Mouse (Mus musculus): ENCODE measurements around the gene Pdlim3.
A peak's percentile ranks its signal among the peaks of the same experiment; 100 is the strongest.
"Not testable (repeated sequence)": the region's sequence is repeated elsewhere in the genome, so short reads cannot be mapped to it uniquely, and the experiment has no call there.

Gene Pdlim3

GRCm38 (mm10) chr8:45885202-45885685 lies at the start of gene Pdlim3:
Pdlim3 (plus strand) TSS chr8:45885461.
- DNase-seq, result peak; percentile 78

GRCm38 (mm10) chr8:45843306-45843705 lies 42.0 kb upstream of the Pdlim3 start:
- no peak for DNase-seq

GRCm38 (mm10) chr8:45844097-45844885 lies 41.0 kb upstream of the Pdlim3 start:
- DNase-seq, result no peak

GRCm38 (mm10) chr8:45844911-45845481 lies 40.3 kb upstream of the Pdlim3 start:
- no peak for DNase-seq

GRCm38 (mm10) chr8:45845906-45846305 lies 39.4 kb upstream of the Pdlim3 start:
- DNase-seq, result no peak

GRCm38 (mm10) chr8:45855118-45855517 lies 30.1 kb upstream of the Pdlim3 start:
- DNase-seq, result no peak

GRCm38 (mm10) chr8:45857734-45858133 lies 27.5 kb upstream of the Pdlim3 start:
- DNase-seq, result no peak

- DNase-seq, result peak; percentile 61
Measured at GRCm38 (mm10) chr8:45858391-45858790, 26.9 kb upstream of the Pdlim3 start.

- DNase-seq, result not testable (repeated sequence)
Measured at GRCm38 (mm10) chr8:45871587-45871986, 13.7 kb upstream of the Pdlim3 start.

GRCm38 (mm10) chr8:45872077-45872476 lies 13.2 kb upstream of the Pdlim3 start:
- DNase-seq, result peak; percentile 65

GRCm38 (mm10) chr8:45874945-45875626 lies 10.2 kb upstream of the Pdlim3 start:
- peak; percentile 94 for DNase-seq

- DNase-seq, result no peak
Measured at GRCm38 (mm10) chr8:45876397-45876796, 8.9 kb upstream of the Pdlim3 start.

GRCm38 (mm10) chr8:45877680-45878079 lies 7.6 kb upstream of the Pdlim3 start:
- no peak for DNase-seq

GRCm38 (mm10) chr8:45880457-45880856 lies 4.8 kb upstream of the Pdlim3 start:
- no peak for DNase-seq

GRCm38 (mm10) chr8:45881726-45882125 lies 3.5 kb upstream of the Pdlim3 start:
- DNase-seq, result no peak

- no peak for DNase-seq
Measured at GRCm38 (mm10) chr8:45883793-45884192, 1.5 kb upstream of the Pdlim3 start.

GRCm38 (mm10) chr8:45884552-45884951 lies 709 bp upstream of the Pdlim3 start:
- peak; percentile 50 for DNase-seq

GRCm38 (mm10) chr8:45885775-45886174 lies 514 bp downstream of the Pdlim3 start:
- DNase-seq, result peak; percentile 24

GRCm38 (mm10) chr8:45889737-45890136 lies 4.5 kb downstream of the Pdlim3 start:
- no peak for DNase-seq

- no peak for DNase-seq
Measured at GRCm38 (mm10) chr8:45896590-45896989, 11.3 kb downstream of the Pdlim3 start.

- no peak for DNase-seq
Measured at GRCm38 (mm10) chr8:45899783-45900182, 14.5 kb downstream of the Pdlim3 start.

GRCm38 (mm10) chr8:45901626-45902025 lies 16.4 kb downstream of the Pdlim3 start:
- no peak for DNase-seq

- DNase-seq, result no peak
Measured at GRCm38 (mm10) chr8:45903659-45904058, 18.4 kb downstream of the Pdlim3 start.
